20 mouse cellular contexts compared by ENCODE assay signal in genomic region chr1:192847254-192847653, GRCm38 (mm10).
"Had no signal": no experiment of that assay in that cellular context is flagged by ENCODE, and none has a peak within 500 bp of the region (broad histone marks: within the 10 kb centered on the region; RNA-seq: fewer than 3 reads in every experiment).

No protein-coding gene starts in this region.

- H3K4me3 ChIP-seq: layer of hippocampus, adult 2 months; limb, embryonic 10.5 days; limb, embryonic 13.5 days; liver, embryonic 12.5 days; liver, embryonic 15.5 days; lung, embryonic 15.5 days; megakaryocyte, embryonic 14.5 days; midbrain, embryonic 12.5 days had no signal

- H3K36me3 ChIP-seq: liver, embryonic 12.5 days; liver, embryonic 15.5 days had no signal

- H3K9me3 ChIP-seq: limb, embryonic 10.5 days; limb, embryonic 13.5 days; liver, embryonic 12.5 days; liver, embryonic 15.5 days; lung, embryonic 15.5 days; midbrain, embryonic 12.5 days had no signal

- ATAC-seq: liver, embryonic 12.5 days had no signal

- H3K9ac ChIP-seq: limb, embryonic 13.5 days; liver, embryonic 12.5 days; liver, embryonic 15.5 days; lung, embryonic 15.5 days; midbrain, embryonic 12.5 days had no signal

- H3K27ac ChIP-seq: kidney, postnatal 0 days; layer of hippocampus, adult 2 months; limb, embryonic 10.5 days; limb, embryonic 13.5 days; liver, embryonic 12.5 days; liver, embryonic 15.5 days; lung, embryonic 15.5 days; midbrain, embryonic 12.5 days; stomach, postnatal 0 days had no signal

- DNase-seq: kidney, adult 2 months; kidney, postnatal 25 days; layer of hippocampus, adult 9-11 months; liver; lung, adult 18-20 months; lung, postnatal 10 days; lung, postnatal 36 days; thymus, adult 2 months; thymus, postnatal 14 days; thymus, postnatal 4 days had no signal

- H3K27me3 ChIP-seq: limb, embryonic 13.5 days; lung, embryonic 15.5 days had no signal

- H3K4me2 ChIP-seq: limb, embryonic 13.5 days; liver, embryonic 12.5 days; liver, embryonic 15.5 days; lung, embryonic 15.5 days; midbrain, embryonic 12.5 days had no signal

- H3K4me1 ChIP-seq: liver, embryonic 12.5 days; liver, embryonic 15.5 days had no signal
